Mouse (Mus musculus): ENCODE measurements around the gene Treml2.

The Treml2 gene

GRCm38 (mm10) chr17:48299203-48299602 is at the start of gene Treml2:
Treml2 (plus strand) TSS chr17:48299498.
- DNase-seq (ENCODE audit: low spot score) = no peak

- no peak for DNase-seq (ENCODE audit: low spot score)
These were observed 49.8 kb upstream of the Treml2 start for GRCm38 (mm10) chr17:48249501-48249900.

GRCm38 (mm10) chr17:48250631-48251030 is 48.7 kb upstream of the Treml2 start:
- no peak for DNase-seq (ENCODE audit: low spot score)

GRCm38 (mm10) chr17:48256575-48256974 is 42.7 kb upstream of the Treml2 start:
- no peak for DNase-seq (ENCODE audit: low spot score)

- DNase-seq (ENCODE audit: low spot score) = no peak
These were observed 37.4 kb upstream of the Treml2 start for GRCm38 (mm10) chr17:48261868-48262267.

GRCm38 (mm10) chr17:48263741-48264362 is 35.4 kb upstream of the Treml2 start, which contains the start of gene Treml4:
Treml4 (plus strand) TSS chr17:48264295.
- DNase-seq (ENCODE audit: low spot score) = no peak

- no peak for DNase-seq (ENCODE audit: low spot score)
These were observed 34.6 kb upstream of the Treml2 start for GRCm38 (mm10) chr17:48264662-48265061.

GRCm38 (mm10) chr17:48266138-48266537 is 33.2 kb upstream of the Treml2 start:
- no peak for DNase-seq (ENCODE audit: low spot score)

- DNase-seq (ENCODE audit: low spot score) = no peak
These were observed 32.5 kb upstream of the Treml2 start for GRCm38 (mm10) chr17:48266610-48267304.

- no peak for DNase-seq (ENCODE audit: low spot score)
These were observed 31.7 kb upstream of the Treml2 start for GRCm38 (mm10) chr17:48267591-48267990.

- no peak for DNase-seq (ENCODE audit: low spot score)
These were observed 31.0 kb upstream of the Treml2 start for GRCm38 (mm10) chr17:48268276-48268675.

GRCm38 (mm10) chr17:48269833-48270232 is 29.5 kb upstream of the Treml2 start:
- no peak for DNase-seq (ENCODE audit: low spot score)

GRCm38 (mm10) chr17:48272158-48272557 is 27.1 kb upstream of the Treml2 start:
- DNase-seq (ENCODE audit: low spot score) = no peak

GRCm38 (mm10) chr17:48272598-48272997 is 26.7 kb upstream of the Treml2 start:
- DNase-seq (ENCODE audit: low spot score) = no peak

GRCm38 (mm10) chr17:48274098-48274497 is 25.2 kb upstream of the Treml2 start:
- no peak for DNase-seq (ENCODE audit: low spot score)

- DNase-seq (ENCODE audit: low spot score) = peak; percentile 58
These were observed 24.4 kb upstream of the Treml2 start for GRCm38 (mm10) chr17:48274885-48275284.

- DNase-seq (ENCODE audit: low spot score) = no peak
These were observed 23.6 kb upstream of the Treml2 start for GRCm38 (mm10) chr17:48275736-48276135.

- no peak for DNase-seq (ENCODE audit: low spot score)
These were observed 20.9 kb upstream of the Treml2 start for GRCm38 (mm10) chr17:48278381-48278780.

GRCm38 (mm10) chr17:48279002-48279401 is 20.3 kb upstream of the Treml2 start:
- no peak for DNase-seq (ENCODE audit: low spot score)

- no peak for DNase-seq (ENCODE audit: low spot score)
These were observed 18.2 kb upstream of the Treml2 start for GRCm38 (mm10) chr17:48280943-48281738.

GRCm38 (mm10) chr17:48281739-48282085 is 17.6 kb upstream of the Treml2 start:
- DNase-seq (ENCODE audit: low spot score) = no peak

GRCm38 (mm10) chr17:48286765-48287164 is 12.5 kb upstream of the Treml2 start:
- DNase-seq (ENCODE audit: low spot score) = no peak

- no peak for DNase-seq (ENCODE audit: low spot score)
These were observed 12.0 kb upstream of the Treml2 start for GRCm38 (mm10) chr17:48287276-48287675.

Data from ovary, postnatal 10 days (tissue).